In genomic region chr4:8200081-8200480, GRCm38 (mm10) we compare ENCODE assay signal across 10 mouse cellular contexts. TPM values are rescaled to one million over a fixed set of nuclear protein-coding genes. Genes with fewer than 3 reads are reported as not detected.
DNase-seq lines count a peak whose midpoint lies in the region; ATAC-seq and TF ChIP-seq lines count a peak whose summit lies in the region.
"Had no signal": no experiment of that assay in that cellular context is flagged by ENCODE, and none has a peak within 500 bp of the region (broad histone marks: within the 10 kb centered on the region; RNA-seq: fewer than 3 reads in every experiment).

No protein-coding gene starts in this region.

- H3K4me2 ChIP-seq in intestine, embryonic 16.5 days (ENCODE audit: low read depth, low read length), result no peak overlapping the region
- no peak overlapping the region for H3K4me2 ChIP-seq in lung, embryonic 16.5 days (ENCODE audit: low read depth, low read length)
- H3K4me2 ChIP-seq: embryonic facial prominence, embryonic 13.5 days had no signal

- H3K36me3 ChIP-seq in G1E (replicated peaks), result no peaks in the 10 kb centered on the region
- H3K36me3 ChIP-seq in intestine, embryonic 16.5 days (ENCODE audit: control insufficient read depth, insufficient read depth, low read length), result no peaks in the 10 kb centered on the region
- no peaks in the 10 kb centered on the region for H3K36me3 ChIP-seq in lung, embryonic 16.5 days (ENCODE audit: control insufficient read depth, insufficient read depth, low read length)
- H3K36me3 ChIP-seq in limb, embryonic 10.5 days, result no peaks in the 10 kb centered on the region
- H3K36me3 ChIP-seq: embryonic facial prominence, embryonic 13.5 days had no signal

- no peak overlapping the region for H3K9ac ChIP-seq in intestine, embryonic 16.5 days (ENCODE audit: low read depth, low read length)
- no peak overlapping the region for H3K9ac ChIP-seq in lung, embryonic 16.5 days (ENCODE audit: low read length)
- H3K9ac ChIP-seq: embryonic facial prominence, embryonic 13.5 days had no signal

- H3K27ac ChIP-seq in intestine, embryonic 16.5 days (ENCODE audit: low read length), result 0 out of 2 replicates have a peak overlapping the region, but pooled peaks have one; percentile 16
- H3K27ac ChIP-seq in lung, embryonic 16.5 days (ENCODE audit: low read length), result no peak overlapping the region
- no peak overlapping the region for H3K27ac ChIP-seq in limb, embryonic 10.5 days
- H3K27ac ChIP-seq: embryonic facial prominence, embryonic 13.5 days had no signal

- H3K9me3 ChIP-seq in G1E (replicated peaks), result no peaks in the 10 kb centered on the region
- no peaks in the 10 kb centered on the region for H3K9me3 ChIP-seq in intestine, embryonic 16.5 days (ENCODE audit: control insufficient read depth, low read length)
- no peaks in the 10 kb centered on the region for H3K9me3 ChIP-seq in lung, embryonic 16.5 days (ENCODE audit: control insufficient read depth, low read length)
- no peaks in the 10 kb centered on the region for H3K9me3 ChIP-seq in limb, embryonic 10.5 days (replicated peaks)
- H3K9me3 ChIP-seq: embryonic facial prominence, embryonic 13.5 days had no signal

- no peak for DNase-seq in G1E (ENCODE audit: low spot score)
- peak; percentile 29 for DNase-seq in c-Kit-positive CD71-negative TER-119-negative erythroid progenitor cells, embryonic 14.5 days (ENCODE audit: low read depth)
- no peak for DNase-seq in cerebellum, postnatal 25 days
- no peak for DNase-seq in urinary bladder, postnatal 10 days (ENCODE audit: low spot score)
- DNase-seq in cerebellum, adult 8-10 months, result no peak
- DNase-seq in limb, embryonic 10.5 days (ENCODE audit: low spot score), result no peak
- DNase-seq: midbrain, embryonic 14.5 days had no signal

- WGBS in intestine, embryonic 16.5 days, result 52% methylated on average over 5 of the region's 5 CpGs
- WGBS in lung, embryonic 16.5 days, result 56% methylated on average over 5 of the region's 5 CpGs
- WGBS in limb, embryonic 10.5 days, result 76% methylated on average over 5 of the region's 5 CpGs

- no peak for TF ChIP-seq CTCF in G1E (IDR thresholded peaks at IDR 0.05; ENCODE audit: low read depth, low read length)

- no peaks in the 10 kb centered on the region for H3K27me3 ChIP-seq in G1E (ENCODE audit: insufficient read depth, low read length)
- no peaks in the 10 kb centered on the region for H3K27me3 ChIP-seq in intestine, embryonic 16.5 days (replicated peaks; ENCODE audit: control insufficient read depth, insufficient read depth, low read length)
- no peaks in the 10 kb centered on the region for H3K27me3 ChIP-seq in lung, embryonic 16.5 days (ENCODE audit: control insufficient read depth, insufficient read depth, low read depth, low read length)
- H3K27me3 ChIP-seq in limb, embryonic 10.5 days (ENCODE audit: low read depth, poor library complexity, severe bottlenecking), result no peaks in the 10 kb centered on the region
- H3K27me3 ChIP-seq: embryonic facial prominence, embryonic 13.5 days had no signal

- ATAC-seq in G1E (ENCODE audit: extremely low read depth, insufficient number of reproducible peaks, low FRiP score, poor library complexity, severe bottlenecking), result peak; percentile 45
- peak; percentile 82 for ATAC-seq in intestine, embryonic 16.5 days
- peak; percentile 83 for ATAC-seq in lung, embryonic 16.5 days (ENCODE audit: low read depth)

- no peak overlapping the region for H3K4me3 ChIP-seq in G1E (ENCODE audit: low read depth, low read length)
- no peak overlapping the region for H3K4me3 ChIP-seq in intestine, embryonic 16.5 days (ENCODE audit: low read length)
- no peak overlapping the region for H3K4me3 ChIP-seq in lung, embryonic 16.5 days (ENCODE audit: low read length)
- no peak overlapping the region for H3K4me3 ChIP-seq in limb, embryonic 10.5 days
- H3K4me3 ChIP-seq: embryonic facial prominence, embryonic 13.5 days had no signal

- no peaks in the 10 kb centered on the region for H3K4me1 ChIP-seq in G1E (ENCODE audit: insufficient read depth, low read depth, low read length)
- H3K4me1 ChIP-seq in intestine, embryonic 16.5 days (ENCODE audit: control insufficient read depth, insufficient read depth, low read length), result 0 out of 2 replicates have a peak, but pooled peaks cover 4% of the 10 kb centered on the region
- H3K4me1 ChIP-seq in lung, embryonic 16.5 days (replicated peaks; ENCODE audit: control insufficient read depth, insufficient read depth, low read length), result peaks cover 4% of the 10 kb centered on the region
- no peaks in the 10 kb centered on the region for H3K4me1 ChIP-seq in limb, embryonic 10.5 days
- H3K4me1 ChIP-seq: embryonic facial prominence, embryonic 13.5 days had no signal

RNA-seq across cellular contexts. Expression of gene Car8, which starts 38.8 kb away (rescaled TPM):
- total RNA-seq in G1E (2014; fragmentation: Nextera tagmentation), result not detected in 2 replicates
- not detected in 2 replicates for total RNA-seq in G1E (2017)
- polyA plus RNA-seq in G1E (2012), result not detected in 2 replicates
- polyA plus RNA-seq in intestine, embryonic 16.5 days (2015; fragmentation: Nextera tagmentation; extraction: Ambion mirVana), result 54.2 TPM in 2 replicates
- 11.6 and 11.8 TPM in 2 replicates for polyA plus RNA-seq in lung, embryonic 16.5 days (2015; fragmentation: Nextera tagmentation; extraction: Ambion mirVana)
- 2.5 TPM in 2 replicates for polyA plus RNA-seq in limb, embryonic 10.5 days (2016; fragmentation: Nextera tagmentation; extraction: Ambion mirVana)
